Mouse (Mus musculus) cerebellum, adult 11 months (tissue): ENCODE measurements around the gene Ston1.
A peak's percentile ranks its signal among the peaks of the same experiment; 100 is the strongest.

Experiments
- DNase-seq: peaks from one replicate; pipeline ENCODE4 v3.0.0; 2022

The Ston1 gene

GRCm38 (mm10) chr17:88627150-88627549 lies 29.7 kb downstream of the Ston1 start:
- no peak for DNase-seq

DNA sequence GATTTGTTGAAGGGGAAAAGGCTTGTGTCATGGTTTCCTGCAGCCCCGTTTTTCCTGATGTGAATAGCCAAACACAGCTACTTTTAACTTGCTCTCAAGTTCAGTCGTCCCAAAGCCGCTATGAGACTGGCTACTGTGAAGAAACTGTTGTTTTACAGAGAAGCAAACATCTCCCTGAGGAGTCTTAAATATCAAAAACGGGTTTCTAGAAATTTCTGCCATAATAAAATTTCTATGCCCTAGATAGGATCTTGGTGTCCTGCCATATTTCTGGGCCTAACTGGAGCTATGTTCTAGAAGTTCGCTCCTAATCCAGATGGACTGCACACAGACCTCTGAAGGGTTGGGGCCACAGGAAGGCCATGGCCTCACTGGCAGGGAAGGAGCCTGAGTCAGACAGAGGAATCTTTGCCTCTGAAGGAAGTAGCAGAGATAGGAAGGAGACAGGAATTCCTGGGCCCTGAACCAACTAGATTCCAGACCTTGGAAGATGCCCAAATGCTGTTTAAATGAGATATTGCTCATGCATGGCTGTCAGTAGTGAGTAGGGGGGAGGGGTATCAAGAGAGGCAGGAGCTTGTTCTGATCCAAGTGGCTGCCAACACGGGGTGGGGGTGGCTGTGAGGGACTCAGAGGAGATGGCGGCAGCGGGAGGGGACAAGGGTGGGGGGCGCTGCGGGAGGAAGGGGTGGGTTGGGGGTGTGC lies 31.3 kb downstream of the Ston1 start:
- DNase-seq, result no peak

GRCm38 (mm10) chr17:88629381-88629759 lies 31.9 kb downstream of the Ston1 start:
- no peak for DNase-seq

DNA sequence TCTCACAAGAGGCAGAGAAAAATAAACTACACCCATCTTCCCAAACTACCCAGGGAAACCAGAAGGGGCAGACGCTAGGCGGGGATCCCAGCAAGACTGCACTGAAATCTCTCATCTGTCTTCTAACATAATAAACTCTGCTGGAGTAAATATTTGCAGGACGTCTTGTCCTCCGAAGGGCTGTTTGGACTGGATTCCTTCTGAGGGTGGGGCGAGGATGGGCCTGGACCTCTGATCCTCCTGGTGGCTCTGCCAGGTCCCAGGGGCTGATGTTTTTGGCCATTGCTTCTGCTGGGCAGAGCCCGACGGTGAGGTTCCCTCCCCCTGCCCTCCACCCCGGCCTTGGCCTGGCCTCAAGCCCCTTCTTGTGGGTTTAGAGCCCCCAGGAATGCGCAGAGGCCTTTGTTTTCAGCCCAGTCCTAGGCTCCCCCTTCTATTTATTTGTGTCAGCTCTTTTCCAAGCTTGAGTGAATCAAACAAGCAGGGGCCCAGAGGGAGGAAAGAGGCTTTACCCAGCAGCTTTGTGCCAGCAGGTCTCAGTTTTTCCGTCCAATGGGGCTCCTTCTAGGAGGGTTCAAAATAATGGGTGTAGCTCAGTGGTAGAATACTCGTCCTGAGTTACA lies 32.6 kb downstream of the Ston1 start:
- DNase-seq, result no peak

DNA sequence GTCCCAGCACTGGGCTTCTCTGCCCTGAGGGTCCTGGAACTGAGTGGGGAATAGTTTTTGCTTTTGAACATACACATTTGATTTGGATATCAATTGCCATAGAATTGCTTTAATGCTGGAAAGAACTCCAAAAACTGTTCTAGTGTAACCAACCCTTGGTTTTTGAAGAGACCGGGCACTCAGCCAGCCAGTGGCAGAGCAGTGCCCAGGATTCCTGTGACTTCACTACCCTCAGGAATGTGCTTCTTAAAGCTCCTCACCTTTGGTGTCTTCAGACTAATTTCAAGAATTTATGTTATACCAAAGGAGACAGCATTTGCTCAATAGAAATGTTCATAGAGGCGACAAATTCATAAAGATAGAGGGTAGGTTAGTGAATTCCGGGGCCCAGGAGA lies 33.1 kb downstream of the Ston1 start:
- DNase-seq, result no peak

GRCm38 (mm10) chr17:88632631-88633030 lies 35.1 kb downstream of the Ston1 start:
- no peak for DNase-seq

GRCm38 (mm10) chr17:88636076-88636475 lies 38.6 kb downstream of the Ston1 start:
- DNase-seq, result no peak

DNA sequence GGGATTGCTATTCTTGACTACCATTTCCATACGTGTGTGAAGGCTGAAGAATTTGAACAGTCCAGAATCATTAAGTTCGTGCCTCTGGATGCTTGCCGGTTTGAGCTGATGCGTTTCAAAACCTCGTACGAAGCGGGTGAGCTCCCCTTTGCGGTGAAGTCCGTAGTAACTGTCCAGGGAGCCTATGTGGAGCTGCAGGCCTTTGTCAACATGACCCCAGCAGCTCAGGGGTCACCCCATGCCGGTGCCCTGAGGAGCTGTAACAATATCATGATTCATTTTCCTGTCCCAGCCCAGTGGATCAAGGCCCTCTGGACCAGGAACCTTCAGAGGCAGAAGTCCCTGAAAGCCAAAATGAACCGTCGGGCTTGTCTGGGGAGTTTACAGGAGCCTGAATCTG lies 39.1 kb downstream of the Ston1 start:
- no peak for DNase-seq

DNA sequence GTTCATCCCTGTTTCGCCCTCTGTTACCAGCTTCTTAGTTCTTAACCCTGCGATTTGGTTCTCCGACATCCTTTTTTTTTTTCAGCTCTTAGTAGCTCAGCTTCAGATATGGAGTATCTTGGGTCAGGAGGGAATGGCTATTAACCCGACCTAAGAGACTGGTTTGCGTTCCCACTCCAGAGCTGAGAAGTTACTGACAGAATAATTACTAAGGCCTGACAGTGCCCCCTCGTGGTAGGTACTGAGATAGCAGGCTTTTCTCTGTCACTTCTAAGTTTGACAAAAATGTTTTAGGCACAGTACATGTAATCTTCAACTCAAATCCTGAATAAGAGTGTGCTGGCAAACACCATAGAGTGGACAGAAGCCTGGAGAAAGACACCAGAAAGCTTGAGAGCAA lies 43.5 kb downstream of the Ston1 start:
- peak; percentile 42 for DNase-seq

DNA sequence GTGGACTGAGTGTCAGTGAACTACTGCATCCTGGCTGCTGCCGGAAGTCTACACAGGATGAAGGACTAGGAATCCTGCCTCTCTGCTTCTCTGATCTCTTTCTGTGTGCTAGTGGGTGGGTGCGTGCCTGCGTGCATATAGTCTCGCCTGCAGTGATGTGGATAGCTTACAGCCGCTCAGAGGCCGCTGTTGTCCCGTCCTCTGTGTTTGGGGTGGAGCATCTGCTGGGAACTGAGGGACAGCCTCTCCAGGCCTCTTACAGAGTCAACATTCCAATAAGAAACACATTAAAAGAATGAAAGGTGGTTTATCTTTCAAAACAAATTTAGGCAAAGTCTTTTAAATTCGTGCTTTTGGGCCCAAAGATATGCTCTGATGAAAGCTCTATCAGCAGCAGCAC lies 44.4 kb downstream of the Ston1 start:
- no peak for DNase-seq

- DNase-seq, result no peak
Observed at GRCm38 (mm10) chr17:88644876-88645275, 47.4 kb downstream of the Ston1 start.

DNA sequence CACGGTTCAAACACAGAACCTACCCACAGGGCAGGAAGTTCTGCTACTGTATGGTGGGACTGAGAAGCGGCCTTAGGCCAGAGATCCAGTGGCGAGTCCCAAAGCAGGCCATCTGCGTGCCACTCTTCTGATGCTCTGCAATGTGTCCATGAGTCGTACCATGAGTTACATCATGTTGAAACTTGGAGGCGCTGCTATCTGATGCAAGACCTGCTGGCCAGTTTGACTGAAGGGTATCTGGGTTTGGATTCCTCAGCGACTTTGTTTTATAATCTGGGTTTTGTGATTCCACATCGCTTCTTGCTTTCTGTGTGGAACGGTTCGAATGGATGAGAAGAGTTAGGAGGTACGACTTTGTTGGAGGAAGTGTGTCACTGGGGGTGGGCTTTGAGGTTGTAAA lies 47.8 kb downstream of the Ston1 start:
- no peak for DNase-seq

DNA sequence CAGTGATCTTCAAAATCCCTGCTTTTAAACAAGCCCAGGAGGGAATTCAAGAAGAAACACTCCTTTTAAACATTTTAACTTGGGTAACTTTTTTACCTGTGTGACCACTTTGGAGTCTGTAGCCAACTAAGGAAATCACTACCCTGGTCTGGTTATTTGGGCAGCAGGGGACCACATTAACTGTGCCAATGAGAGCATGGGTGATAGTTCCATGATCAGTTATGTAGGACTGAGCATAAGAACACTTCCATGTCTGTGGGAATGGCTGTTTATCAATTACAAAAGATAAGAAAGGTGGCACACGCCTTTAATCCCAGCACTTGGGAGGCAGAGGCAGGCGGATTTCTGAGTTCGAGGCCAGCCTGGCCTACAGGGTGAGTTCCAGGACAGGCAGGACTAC lies 49.7 kb downstream of the Ston1 start:
- DNase-seq, result no peak

- DNase-seq, result peak; percentile 45
Observed at GRCm38 (mm10) chr17:88652010-88652409, 54.5 kb downstream of the Ston1 start.

DNA sequence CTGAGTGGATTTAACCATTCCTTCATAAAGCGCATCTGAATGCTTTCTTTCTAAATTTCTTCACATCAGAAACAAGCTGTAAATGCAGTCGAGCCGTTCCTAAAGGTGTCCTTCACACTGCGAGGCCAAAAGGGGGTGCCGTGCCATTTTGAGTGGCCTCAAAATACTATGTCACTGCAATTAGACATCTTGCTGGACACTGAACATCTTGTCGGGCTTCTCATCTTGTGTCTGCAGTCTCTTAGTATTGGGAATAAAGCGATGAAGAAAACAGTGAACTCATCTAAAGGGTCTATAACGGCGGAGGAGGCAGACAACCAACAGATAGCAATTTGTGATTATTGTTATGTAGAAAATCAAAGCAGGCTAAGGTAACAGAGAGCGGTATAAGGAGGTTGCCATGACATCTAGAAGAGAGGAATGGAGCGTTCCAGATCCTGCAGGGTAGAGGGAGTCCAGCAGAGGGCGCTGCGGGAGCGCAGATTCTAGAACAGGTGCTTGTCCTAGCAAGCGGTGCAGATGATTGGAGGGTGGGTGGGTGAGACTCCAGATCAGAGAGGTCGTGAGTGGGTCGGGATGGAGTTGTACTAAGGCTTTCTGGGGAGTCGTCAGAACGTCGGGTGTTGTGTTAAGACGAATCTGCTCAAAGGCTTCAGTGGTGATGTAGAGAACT lies 55.4 kb downstream of the Ston1 start:
- DNase-seq, result peak; percentile 74

DNA sequence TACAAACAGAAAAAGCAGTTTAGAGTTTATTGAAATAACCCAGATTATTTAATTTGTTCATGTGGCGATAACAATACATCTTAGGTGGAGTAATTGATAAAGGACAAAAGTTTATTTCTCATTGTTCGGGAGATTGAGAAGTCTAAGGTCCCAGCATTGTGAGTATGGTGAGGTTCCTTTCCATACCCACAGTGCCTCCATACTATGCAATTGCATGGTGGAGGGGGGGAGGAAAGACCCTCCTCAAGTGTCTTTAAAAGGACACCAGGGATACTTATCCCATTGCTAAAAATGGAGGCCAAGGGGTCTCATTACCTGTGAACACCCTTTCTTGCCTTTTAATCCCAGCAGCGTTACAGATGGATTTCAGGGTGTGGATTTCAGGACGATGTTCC lies 55.9 kb downstream of the Ston1 start:
- no peak for DNase-seq

DNA sequence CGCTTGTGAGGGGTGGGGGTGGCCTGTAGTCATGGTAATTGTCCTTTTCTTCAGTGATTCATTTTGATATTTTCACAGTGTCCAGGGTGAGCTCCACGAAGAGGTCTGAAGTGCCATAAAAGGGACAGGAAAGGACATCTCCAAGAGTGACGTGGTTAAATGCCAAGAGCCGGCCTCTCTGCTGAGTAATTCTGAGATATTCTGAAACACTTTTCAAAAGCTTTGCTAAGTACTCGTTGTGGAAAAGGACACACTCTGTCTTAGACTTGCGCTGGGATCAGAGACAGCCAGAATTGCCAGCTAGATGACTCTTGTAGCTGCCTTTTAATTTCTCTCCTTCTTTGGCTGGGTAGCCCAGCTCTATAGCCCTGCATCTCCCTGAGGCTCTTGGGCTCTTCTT lies 61.0 kb downstream of the Ston1 start:
- no peak for DNase-seq

DNA sequence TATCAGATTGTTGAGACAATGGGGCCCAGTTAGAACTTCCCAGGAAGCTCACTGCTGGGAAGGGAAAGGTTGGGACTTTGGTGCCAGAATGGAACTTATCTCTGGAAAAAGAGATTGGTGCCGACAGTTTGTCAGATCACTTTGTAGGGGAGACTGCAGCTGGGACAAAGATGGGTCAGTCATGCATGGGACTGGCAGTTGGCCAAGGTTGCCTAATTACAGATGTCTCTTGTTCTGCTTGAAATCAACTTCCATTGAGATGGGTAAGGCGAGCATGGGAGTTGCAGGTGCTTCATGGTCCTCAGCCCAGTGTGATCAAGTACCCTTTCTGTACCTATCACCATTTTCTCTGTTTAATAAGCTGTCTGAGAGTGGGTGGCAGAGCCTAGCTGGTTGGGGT lies 68.6 kb downstream of the Ston1 start:
- no peak for DNase-seq

- DNase-seq, result no peak
Observed at GRCm38 (mm10) chr17:88668452-88668851, 71.0 kb downstream of the Ston1 start, which contains the start of gene Gtf2a1l. Gtf2a1l (plus strand) TSS chr17:88668660.

DNA sequence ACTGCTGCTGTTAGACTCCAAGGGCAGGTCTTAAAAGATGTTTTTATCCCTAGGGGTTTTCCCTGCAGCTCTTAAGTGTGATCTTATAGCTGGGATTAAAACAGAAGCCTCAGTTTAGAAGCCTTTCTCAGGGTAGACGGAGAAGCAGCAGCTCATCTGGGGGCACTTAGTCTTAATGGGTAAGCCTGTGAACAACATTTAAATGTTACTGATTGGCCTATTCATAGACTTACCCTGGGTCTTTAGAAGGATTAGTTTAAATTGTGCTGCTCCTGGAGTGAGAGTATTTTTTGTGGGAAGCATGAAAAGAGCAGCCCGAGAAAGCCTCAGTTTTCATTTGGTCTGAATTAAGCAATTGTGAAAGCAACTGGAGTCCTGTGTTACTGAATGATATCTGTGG lies 72.4 kb downstream of the Ston1 start:
- no peak for DNase-seq

- DNase-seq, result no peak
Observed at GRCm38 (mm10) chr17:88670800-88671199, 73.3 kb downstream of the Ston1 start.

DNA sequence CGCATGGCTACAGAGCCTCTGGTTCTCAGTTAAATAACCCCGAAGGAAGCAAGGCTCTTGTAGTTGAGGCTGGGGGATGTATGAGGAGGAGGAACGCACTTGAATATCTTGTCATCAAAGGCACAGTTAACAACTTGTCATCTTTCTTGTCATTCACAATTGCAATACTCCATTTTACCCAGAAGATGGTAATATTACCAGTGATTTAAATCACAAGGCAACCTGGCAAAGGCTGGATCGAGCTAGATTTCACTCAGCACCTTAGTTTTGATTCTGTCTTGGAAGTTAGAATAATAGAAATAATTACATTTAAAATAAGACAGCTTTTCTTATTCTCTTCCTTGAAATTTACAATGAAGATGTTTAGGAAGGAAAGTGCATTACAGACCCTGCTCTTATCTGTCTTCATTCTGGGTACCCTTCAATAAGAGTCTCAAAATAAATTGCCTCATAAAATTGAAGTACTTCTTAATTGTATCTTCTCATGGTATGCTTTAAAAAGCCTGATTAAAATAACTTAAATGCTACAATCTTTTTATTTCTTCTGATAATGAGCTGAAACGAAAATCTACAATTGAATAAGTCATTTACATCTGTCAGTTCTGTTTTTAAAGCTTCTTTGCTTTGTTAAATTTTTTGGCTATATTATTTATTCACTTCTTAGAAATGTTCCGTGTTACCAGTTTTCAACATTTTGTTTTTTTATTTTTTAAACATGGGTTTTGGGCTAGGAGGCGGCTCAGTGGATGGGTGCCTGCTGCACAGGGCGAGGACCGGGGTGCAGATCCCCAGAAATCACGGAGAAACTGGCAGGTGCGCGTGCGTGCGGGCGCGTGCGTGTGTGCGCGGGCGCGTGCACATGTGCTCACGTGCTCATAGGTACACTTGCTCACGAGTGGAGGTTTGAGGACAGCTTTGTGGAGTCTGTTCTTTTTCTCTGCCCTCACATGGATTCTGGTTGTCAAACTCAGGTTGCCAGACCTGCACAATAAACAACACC lies 78.1 kb downstream of the Ston1 start:
- no peak for DNase-seq

DNA sequence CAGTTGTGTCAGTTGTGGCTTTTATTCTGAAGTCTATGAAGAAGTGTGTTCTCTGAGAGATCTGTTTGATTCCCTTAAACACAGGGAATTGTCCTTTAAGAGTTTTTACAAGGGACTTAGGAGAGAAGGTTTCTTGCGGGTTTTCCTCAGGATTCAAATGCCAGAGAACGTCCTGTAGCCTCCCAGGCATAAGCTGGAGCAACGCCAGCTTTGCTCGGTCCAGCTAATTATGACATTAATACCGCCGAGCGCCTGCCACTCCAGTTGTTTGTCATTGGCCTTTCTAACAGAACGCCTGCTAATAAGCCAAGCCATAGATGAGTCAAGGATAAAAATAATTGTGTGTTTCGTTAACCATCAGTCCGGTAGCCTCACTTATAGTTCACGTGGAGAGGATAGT lies 90.7 kb downstream of the Ston1 start:
- no peak for DNase-seq
